Mouse (Mus musculus): ENCODE measurements around the gene Nploc4.

GRCm38 (mm10) chr11:120423569-120424295 is 13.8 kb downstream of the Nploc4 start:
- peak; percentile 76 for TF ChIP-seq CTCF (IDR thresholded peaks at IDR 0.05; ENCODE audit: low read depth)
- no peak for TF ChIP-seq EP300 (IDR thresholded peaks at IDR 0.05; ENCODE audit: low read depth)
